Mouse (Mus musculus) brown adipose tissue, adult 24 weeks (tissue): ENCODE data around the gene Treml2. TPM values are rescaled to one million over a fixed set of nuclear protein-coding genes. Genes with fewer than 3 reads are reported as not detected.

ENCODE experiments used
- H3K27ac ChIP-seq: fragments of 200-500 bp; replicated peaks from 2 replicates; pipeline ENCODE4 v1.5.1; 2012; ENCODE audit warnings: low read depth, mild to moderate bottlenecking, low read length
- H3K4me1 ChIP-seq: fragments of 200-500 bp; 2 replicates; pipeline ENCODE4 v1.6.1; 2012; ENCODE audit warnings: low read length, mixed read lengths; ENCODE audit not compliant: control insufficient read depth, insufficient read depth, insufficient read length
- H3K4me3 ChIP-seq: fragments of 200-500 bp; 2 replicates; pipeline ENCODE4 v1.5.1; 2012; ENCODE audit warnings: low read depth, mild to moderate bottlenecking, low read length, moderate library complexity; ENCODE audit not compliant: insufficient read depth
- polyA plus RNA-seq: library from polyadenylated mRNA; stranded (reverse); fragments of >200 nt; gene quantifications from 2 replicates; pipeline ENCODE4 v1.2.4, GENCODE M21; 2012; ENCODE audit not compliant: missing spikeins, insufficient read depth, insufficient read length

The Treml2 gene
- polyA plus RNA-seq, 1 experiment, result not detected

DNA sequence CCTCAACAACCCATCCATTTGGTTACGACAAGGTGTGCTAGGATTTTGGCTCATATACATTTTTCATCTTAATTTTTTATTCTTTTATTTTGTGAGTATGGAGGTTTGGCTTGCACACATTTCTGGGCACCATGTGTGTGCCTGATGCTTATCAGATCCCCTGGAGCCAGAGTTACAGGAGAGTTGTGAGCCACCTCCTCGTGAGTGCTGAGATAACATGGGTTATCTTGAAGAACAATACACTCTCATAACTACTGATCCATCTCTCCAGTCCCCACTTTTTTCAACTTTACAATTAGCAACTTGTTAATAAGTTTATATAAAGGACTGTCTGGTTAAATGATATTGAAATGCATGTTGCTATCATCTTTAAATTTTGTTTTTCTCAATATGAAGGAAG lies 22.0 kb downstream of the Treml2 start:
- H3K27ac ChIP-seq, result no peak overlapping the region
- no peak overlapping the region for H3K4me3 ChIP-seq
- H3K4me1 ChIP-seq, result no peaks in the 10 kb centered on the region

DNA sequence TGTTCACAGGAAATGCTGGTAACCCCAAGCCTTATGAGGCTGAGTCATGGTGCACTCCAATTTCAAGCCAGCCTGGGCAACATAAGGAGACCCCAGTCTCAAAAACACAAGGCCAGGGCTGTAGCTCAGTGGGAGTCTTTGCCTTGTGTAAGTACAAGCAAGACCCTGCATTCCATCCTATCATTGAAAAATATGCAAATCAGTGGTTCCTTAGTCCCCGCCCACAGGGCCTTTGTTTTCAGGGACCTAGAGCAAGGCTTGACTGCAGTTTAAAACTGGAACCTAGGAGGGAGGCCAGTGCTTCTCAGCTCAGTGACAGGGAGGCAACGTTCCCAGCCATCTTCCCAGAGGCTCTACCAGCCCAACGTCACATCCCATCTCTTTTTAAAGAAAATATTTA lies 23.9 kb downstream of the Treml2 start:
- Histone ChIP-seq H3K27ac (no peak overlapping the region), H3K4me1 (no peaks in the 10 kb centered on the region), H3K4me3 (no peak overlapping the region)

DNA sequence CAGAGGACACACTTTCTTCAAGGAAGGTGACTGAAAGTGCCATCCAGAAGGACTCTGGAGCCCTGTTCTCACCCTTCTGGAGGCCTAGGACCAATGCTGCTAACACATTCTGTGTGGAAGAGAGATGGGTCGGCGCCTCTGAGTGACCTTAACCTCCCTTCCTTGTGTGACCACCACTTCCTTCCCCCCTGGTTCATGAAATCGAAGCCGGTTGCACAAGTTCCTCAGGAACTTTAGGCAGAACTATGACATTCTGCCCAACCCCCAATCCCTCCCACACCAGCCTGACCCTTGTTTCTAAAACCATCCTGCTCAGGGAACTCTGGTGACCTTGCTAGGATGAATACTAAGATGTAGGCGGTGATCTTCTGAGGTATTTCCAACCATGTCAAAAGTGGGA lies 25.0 kb downstream of the Treml2 start:
- Histone ChIP-seq H3K27ac (no peak overlapping the region), H3K4me3 (no peak overlapping the region)

DNA sequence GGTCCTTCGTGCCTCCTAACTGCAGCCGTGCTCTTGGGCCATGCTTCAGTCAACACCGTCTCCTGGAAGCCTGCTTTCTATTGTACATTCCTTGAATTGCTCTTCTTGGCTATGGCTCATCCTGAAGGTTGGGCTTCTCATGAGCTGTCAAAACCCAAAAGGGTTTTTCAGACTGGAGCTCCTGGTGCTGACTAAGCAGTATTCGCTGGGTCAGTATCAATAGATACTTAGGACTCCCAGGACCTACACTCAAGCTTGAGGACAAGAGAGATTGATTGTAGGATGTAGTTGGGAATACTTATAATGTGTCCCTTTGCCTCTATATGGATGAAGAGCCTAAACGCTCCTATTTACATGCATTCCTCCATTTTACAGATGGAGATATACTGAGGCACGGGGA lies 25.8 kb downstream of the Treml2 start:
- Histone ChIP-seq H3K27ac (no peak overlapping the region), H3K4me1 (no peaks in the 10 kb centered on the region), H3K4me3 (no peak overlapping the region)

More for the DNA sequence above, 25.0 kb downstream of the Treml2 start:
- H3K4me1 ChIP-seq, result no peaks in the 10 kb centered on the region

DNA sequence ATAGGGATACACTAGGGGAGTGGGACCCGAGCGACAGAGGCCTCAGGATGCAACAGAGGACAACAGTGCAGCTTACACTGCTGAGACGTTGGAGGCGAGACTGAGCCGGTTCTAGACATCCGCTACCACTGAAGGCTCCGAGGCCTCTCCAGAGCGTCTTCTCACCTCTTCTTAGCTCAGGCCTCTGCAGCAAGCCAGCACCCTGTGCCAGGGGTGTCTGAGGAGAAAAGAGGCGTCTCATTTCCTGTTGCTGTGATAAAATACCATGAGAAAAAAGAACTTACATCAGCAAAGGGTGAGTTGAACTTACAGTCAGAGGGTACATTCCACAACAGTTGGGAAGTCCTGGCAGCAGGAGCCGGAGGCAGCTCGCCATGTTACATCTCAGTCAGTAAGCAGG lies 26.3 kb downstream of the Treml2 start:
- Histone ChIP-seq H3K4me1 (no peaks in the 10 kb centered on the region), H3K27ac (no peak overlapping the region), H3K4me3 (no peak overlapping the region)

DNA sequence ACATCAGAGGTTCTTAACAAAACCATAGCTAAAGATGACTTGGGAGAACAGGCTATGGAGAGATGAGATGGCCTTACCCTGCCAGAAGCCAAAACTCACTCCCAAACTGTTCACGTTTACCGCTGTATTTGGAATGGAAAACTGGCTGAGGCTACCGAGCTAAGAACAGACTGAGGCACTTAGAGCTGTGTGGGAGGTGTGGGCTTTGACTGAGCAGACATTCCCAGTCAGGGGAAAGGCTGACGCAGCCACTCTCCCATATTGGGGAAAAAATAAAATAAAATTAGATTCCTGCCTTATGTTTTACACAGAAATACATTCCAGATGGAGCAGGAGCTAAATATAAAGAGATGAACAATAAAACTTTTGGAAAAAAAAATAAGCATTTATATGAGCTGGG lies 27.4 kb downstream of the Treml2 start:
- no peak overlapping the region for H3K27ac ChIP-seq
- no peaks in the 10 kb centered on the region for H3K4me1 ChIP-seq
- no peak overlapping the region for H3K4me3 ChIP-seq

DNA sequence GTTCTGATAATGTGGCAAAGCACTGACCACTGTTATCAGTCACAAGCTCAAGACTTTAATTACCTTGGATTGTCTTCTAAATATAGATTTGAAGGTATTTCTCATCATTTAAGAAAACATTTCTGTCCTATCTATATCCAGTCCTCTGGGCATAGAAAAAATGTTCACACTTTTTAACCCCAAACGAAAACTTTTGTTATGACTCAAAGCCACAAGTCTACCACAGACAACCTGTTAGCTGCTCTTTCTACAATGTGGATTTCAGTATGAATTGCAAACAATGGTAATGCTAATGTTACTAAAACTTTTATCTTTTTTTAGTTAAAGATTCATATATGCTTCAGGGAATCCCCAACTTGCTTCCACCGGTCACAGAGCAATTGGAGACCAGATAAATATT lies 33.2 kb downstream of the Treml2 start:
- Histone ChIP-seq H3K27ac (no peak overlapping the region), H3K4me3 (no peak overlapping the region), H3K4me1 (no peaks in the 10 kb centered on the region)

DNA sequence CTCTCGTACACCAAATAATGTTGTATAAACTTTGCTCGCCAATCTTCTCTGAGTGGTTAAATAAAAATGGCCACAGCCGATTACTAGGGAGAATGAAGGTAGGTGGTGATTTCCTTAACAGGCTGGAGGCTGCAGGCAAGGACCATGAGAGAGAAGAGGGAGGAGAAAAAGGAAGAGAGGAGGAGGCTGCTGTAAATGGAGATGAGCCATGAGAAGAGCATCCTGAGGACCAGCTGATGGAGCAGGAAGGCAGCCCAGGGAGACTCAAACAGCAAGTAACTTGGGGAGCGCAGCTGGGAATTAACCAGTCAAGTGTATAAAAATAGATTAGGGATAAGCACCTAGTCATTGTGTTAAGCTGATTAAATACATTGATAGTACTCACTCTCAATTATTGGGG lies 34.9 kb downstream of the Treml2 start:
- no peaks in the 10 kb centered on the region for H3K4me1 ChIP-seq
- no peak overlapping the region for H3K4me3 ChIP-seq
- no peak overlapping the region for H3K27ac ChIP-seq

DNA sequence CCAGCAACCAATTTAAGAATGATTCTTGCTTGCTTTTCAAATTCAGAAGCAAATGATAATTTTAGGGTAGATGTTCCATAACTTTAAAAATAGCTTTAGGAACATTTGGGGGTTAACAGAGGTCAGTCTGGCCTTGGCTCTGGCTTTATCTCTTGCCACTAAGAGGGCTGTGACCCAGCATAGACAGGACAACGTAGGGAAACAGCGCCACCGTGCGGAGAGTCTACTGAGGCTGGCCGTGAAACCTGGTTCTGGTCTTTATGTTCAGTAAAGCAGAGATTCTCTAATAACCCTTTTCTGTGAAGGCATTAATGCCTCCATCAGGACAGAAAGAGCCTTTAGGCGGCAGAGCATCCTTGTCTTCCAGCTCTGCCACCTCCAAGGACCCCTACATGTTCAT lies 37.6 kb downstream of the Treml2 start:
- Histone ChIP-seq H3K4me1 (no peaks in the 10 kb centered on the region), H3K4me3 (no peak overlapping the region), H3K27ac (no peak overlapping the region)

DNA sequence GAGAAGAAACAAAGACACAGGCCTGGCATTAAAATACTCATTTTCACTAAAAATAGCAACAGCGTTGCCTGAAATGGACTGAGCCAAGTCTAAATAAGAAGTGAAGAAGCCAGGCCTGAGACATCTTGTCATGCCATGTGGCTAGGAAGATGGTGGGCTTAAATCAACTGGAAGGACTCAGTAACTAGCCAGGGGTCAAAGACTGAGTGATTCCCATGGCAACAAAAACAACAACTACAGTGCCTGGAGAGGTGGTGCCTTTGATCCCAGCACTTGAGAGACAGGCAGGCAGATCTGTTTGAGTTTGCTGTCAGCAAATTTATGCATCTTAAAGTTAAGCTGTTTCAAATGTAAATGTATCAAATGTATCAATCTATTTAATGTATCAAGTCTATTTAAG lies 41.0 kb downstream of the Treml2 start:
- Histone ChIP-seq H3K27ac (no peak overlapping the region), H3K4me1 (no peaks in the 10 kb centered on the region), H3K4me3 (no peak overlapping the region)

DNA sequence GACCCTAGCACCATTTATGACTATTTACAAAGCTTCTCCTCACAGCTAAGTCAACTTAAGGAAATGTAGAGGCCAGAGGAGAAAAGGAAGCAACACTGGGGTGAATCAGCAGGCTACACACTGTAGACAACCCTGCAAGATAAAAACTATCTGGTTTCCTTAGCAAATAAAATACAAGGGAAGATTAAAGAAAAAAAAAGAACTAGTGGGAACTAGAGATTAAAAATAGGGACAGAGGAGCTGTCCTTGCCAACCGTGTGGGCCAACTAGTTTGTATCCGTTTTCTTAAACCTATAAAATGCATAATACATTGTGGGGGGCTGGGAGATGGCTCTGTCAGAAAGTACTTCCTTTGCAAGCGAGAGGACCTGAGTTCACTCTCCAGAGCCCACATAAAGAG lies 42.6 kb downstream of the Treml2 start:
- Histone ChIP-seq H3K4me1 (no peaks in the 10 kb centered on the region), H3K27ac (no peak overlapping the region), H3K4me3 (no peak overlapping the region)

DNA sequence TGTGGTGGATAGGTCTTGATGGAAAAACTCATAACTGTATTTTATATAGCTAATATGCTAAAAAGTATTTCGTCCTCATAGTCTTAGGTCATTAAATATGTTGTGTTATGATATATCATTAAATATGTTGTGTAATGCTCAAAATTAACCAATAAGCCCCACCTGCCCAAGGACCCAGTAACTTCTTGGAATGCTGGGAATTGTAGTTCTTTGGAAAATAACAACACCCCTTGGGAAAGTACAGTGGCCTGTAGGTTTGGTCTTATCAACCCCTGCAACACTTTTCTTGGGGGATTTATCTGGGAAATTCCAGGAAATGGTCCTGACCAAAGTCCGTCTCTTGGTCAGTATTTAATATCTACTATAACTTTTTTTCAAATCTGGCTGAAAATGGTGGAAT lies 43.8 kb downstream of the Treml2 start:
- no peaks in the 10 kb centered on the region for H3K4me1 ChIP-seq
- no peak overlapping the region for H3K27ac ChIP-seq
- H3K4me3 ChIP-seq, result no peak overlapping the region

DNA sequence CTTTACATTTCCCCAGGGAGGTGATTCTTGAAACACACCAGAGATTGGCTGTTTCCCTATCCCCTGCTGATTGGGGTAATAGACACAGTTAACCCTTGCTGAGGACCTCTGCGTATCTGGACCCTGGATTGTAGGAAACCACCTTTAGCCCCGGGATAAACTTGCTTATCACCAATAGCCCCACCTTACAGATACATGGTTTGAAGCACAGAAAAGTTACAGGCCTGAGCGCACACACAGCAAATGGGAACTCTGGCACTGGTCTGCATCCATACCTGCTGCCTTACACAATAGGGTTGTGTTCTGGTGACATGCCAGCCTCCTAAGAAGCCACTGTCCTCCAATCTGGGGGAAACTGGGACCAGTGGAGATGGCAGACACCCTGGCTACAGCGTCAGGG lies 46.5 kb downstream of the Treml2 start:
- Histone ChIP-seq H3K4me1 (no peaks in the 10 kb centered on the region), H3K4me3 (no peak overlapping the region), H3K27ac (no peak overlapping the region)

DNA sequence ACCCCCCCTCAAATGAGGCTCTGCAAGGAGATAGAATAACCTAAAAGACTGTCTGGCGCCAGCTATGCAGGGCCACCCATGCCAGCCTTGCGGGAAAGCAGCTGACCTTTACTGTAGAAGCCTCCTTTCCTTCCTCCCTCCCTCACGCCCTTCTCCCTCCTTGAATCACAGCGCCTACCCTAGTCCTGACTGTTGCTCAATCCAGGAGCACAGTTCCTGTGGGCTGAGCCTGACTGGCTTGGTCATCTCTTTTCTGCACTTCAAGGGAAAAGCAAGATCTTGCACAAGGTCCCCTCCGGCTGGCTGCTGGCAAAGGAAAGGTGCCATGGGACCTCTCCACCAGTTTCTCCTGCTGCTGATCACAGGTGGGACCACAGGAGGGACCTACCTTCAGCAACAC lies 46.9 kb downstream of the Treml2 start, which contains the start of gene Trem2:
Gene Trem2 (plus strand): TSS at position 171 of the 400 bp plus-strand sequence.
- Histone ChIP-seq H3K4me3 (peak within 1 kb of the TSS; percentile 32), H3K4me1 (no peaks in the 10 kb centered on the region), H3K27ac (peak within 1 kb of the TSS; percentile 39)

DNA sequence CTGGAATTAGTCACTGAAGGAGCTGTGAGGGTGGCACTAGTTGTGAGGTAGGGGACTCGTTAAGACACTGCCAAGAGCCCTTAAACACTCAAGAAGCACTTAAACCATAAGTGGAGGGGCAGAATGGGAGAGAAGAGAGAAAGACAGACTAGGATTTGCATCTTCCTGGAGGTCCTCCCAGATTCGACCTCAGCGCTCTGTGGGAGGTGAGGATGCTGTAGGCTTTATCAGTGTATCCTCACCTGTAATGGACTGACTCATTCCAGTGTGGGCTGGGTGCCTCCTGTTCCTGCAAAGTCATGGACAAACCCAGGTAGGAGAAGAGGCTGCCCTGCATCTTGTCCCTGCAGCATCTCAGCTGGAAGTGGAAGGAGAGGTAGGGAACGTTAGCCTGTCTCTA lies 47.5 kb downstream of the Treml2 start:
- Histone ChIP-seq H3K4me1 (no peaks in the 10 kb centered on the region), H3K27ac (peak overlapping the region; percentile 39), H3K4me3 (peak overlapping the region; percentile 32)

DNA sequence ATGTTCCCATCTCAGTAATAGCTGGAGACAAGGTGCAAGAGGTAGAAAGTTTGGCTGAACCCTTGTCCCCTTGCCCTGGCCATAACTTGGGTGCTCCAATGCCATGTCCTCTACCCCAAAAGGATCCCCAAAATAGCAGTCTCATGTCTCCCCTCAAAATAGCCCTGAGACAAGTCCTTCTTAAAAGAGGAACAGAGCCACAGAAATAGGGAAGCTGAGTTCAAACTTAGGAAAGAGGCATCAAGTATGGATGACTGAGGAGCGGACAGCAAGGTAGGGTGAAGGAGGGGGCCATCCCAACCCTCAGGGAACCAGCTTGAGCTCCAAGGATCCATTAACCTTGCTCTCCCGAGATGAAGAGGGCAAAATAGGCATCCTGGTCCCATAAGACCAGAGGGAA lies 48.0 kb downstream of the Treml2 start:
- Histone ChIP-seq H3K4me1 (no peaks in the 10 kb centered on the region), H3K4me3 (peak overlapping the region; percentile 32; the same call in 1 of the 2 replicates), H3K27ac (peak overlapping the region; percentile 39)

DNA sequence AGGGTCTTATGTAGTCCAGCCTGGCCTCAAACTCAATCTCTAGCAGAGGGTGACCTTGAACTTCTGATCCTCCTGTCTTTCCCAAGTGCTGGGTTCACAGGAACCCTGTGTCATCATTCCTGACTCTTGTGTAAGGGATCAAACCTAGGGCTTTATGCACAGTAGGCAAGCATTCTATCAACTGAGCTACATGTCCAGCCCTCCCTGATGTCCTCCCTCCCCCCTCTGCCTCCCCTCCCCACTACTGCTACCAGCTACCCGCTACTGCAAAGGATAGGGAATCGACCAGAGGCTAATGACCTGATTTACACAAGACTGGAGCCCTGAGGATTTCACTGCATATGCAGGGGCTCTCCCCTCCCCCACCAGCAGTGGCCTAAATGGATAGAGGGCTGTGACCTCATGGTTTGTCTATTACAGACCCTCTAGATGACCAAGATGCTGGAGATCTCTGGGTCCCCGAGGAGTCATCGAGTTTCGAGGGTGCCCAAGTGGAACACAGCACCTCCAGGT lies 51.4 kb downstream of the Treml2 start:
- Histone ChIP-seq H3K4me1 (no peaks in the 10 kb centered on the region), H3K27ac (no peak overlapping the region), H3K4me3 (no peak overlapping the region)
